Mouse (Mus musculus) C2C12 (cell line): ENCODE measurements around the gene Il1r1. TPM values are rescaled to one million over a fixed set of nuclear protein-coding genes. Genes with fewer than 3 reads are reported as not detected.

Source experiments
- H3K27me3 ChIP-seq: one replicate; pipeline ENCODE4 v1.6.1; 2011; ENCODE audit not compliant: control insufficient read depth, insufficient read depth, insufficient read length
- H3K36me3 ChIP-seq: one replicate; pipeline ENCODE4 v1.6.1; 2011; ENCODE audit not compliant: control insufficient read depth, insufficient read depth
- H3K4me3 ChIP-seq: one replicate; pipeline ENCODE4 v1.5.1; 2011; ENCODE audit warnings: mild to moderate bottlenecking, control low read depth; ENCODE audit not compliant: poor library complexity, insufficient read depth, severe bottlenecking
- H3K79me2 ChIP-seq: one replicate; pipeline ENCODE4 v1.6.1; 2011; ENCODE audit not compliant: control insufficient read depth, insufficient read depth
- H3K79me3 ChIP-seq: one replicate; pipeline ENCODE4 v1.6.1; 2011; ENCODE audit warnings: low read depth, control low read depth
- H3ac ChIP-seq: one replicate; pipeline ENCODE3; 2011; ENCODE audit warnings: low read depth; ENCODE audit not compliant: control insufficient read depth, insufficient read length
- CEBPB ChIP-seq: IDR thresholded peaks from one replicate; pipeline ENCODE4 v1.6.1; 2011; ENCODE audit warnings: low read depth, mild to moderate bottlenecking, control low read depth, moderate library complexity
- CTCF ChIP-seq: IDR thresholded peaks from one replicate; pipeline ENCODE4 v1.5.1; 2011; ENCODE audit not compliant: control insufficient read depth, insufficient read depth, insufficient read length
- FOSL1 ChIP-seq: IDR thresholded peaks from one replicate; pipeline ENCODE4 v1.8.0; 2011; ENCODE audit warnings: mild to moderate bottlenecking, low read length; ENCODE audit not compliant: poor library complexity, insufficient read depth, severe bottlenecking
- MAX ChIP-seq: IDR thresholded peaks from one replicate; pipeline ENCODE4 v1.6.1; 2011; ENCODE audit warnings: mild to moderate bottlenecking, control low read depth
- MYOD1 ChIP-seq: IDR thresholded peaks from one replicate; pipeline ENCODE4 v1.6.1; 2011; ENCODE audit warnings: low read depth; ENCODE audit not compliant: control insufficient read depth, insufficient read length
- MYOG ChIP-seq: IDR thresholded peaks from one replicate; pipeline ENCODE4 v1.6.1; 2011; ENCODE audit not compliant: control insufficient read depth, insufficient read length; ENCODE audit errors: extremely low read depth
- USF1 ChIP-seq: IDR thresholded peaks from one replicate; pipeline ENCODE4 v1.6.1; 2011; ENCODE audit warnings: low read depth, mild to moderate bottlenecking, control low read depth, moderate library complexity
- polyA plus RNA-seq: library from polyadenylated mRNA; unstranded; fragments of >200 nt; fragmentation: generic; extraction: Trizol; gene quantifications from one replicate; pipeline ENCODE4 v1.2.1, GENCODE M21; 2012; ENCODE audit warnings: missing spikeins

Gene Il1r1
- polyA plus RNA-seq, 1 experiment: 16.8 TPM

- no peak overlapping the region for H3ac ChIP-seq
- H3K36me3 ChIP-seq: no peaks in the 10 kb centered on the region
- H3K4me3 ChIP-seq: no peak overlapping the region
- H3K27me3 ChIP-seq: no peaks in the 10 kb centered on the region
- H3K79me3 ChIP-seq: peaks cover 6% of the 10 kb centered on the region
- TF ChIP-seq FOSL1: no peak
- TF ChIP-seq CTCF: no peak
- no peak for TF ChIP-seq CEBPB
- no peak for TF ChIP-seq MAX
- no peak for TF ChIP-seq MYOD1
- no peak for TF ChIP-seq MYOG
- TF ChIP-seq USF1: no peak
- H3K79me2 ChIP-seq: peaks cover 11% of the 10 kb centered on the region
These were observed 37.7 kb downstream of the Il1r1 start for GRCm38 (mm10) chr1:40262441-40263121.

- Histone ChIP-seq H3K4me3 (no peak overlapping the region), H3ac (no peak overlapping the region), H3K36me3 (no peaks in the 10 kb centered on the region), H3K79me2 (peaks cover 16% of the 10 kb centered on the region), H3K27me3 (no peaks in the 10 kb centered on the region), H3K79me3 (peaks cover 9% of the 10 kb centered on the region)
- TF ChIP-seq CTCF (no peak), MYOD1 (no peak), USF1 (no peak), MYOG (no peak), CEBPB (no peak), MAX (no peak), FOSL1 (no peak)
These were observed 38.2 kb downstream of the Il1r1 start for GRCm38 (mm10) chr1:40263122-40263498.

- Histone ChIP-seq H3K4me3 (no peak overlapping the region), H3K27me3 (no peaks in the 10 kb centered on the region), H3K79me2 (peaks cover 22% of the 10 kb centered on the region), H3ac (no peak overlapping the region), H3K79me3 (peaks cover 14% of the 10 kb centered on the region), H3K36me3 (no peaks in the 10 kb centered on the region)
- TF ChIP-seq CEBPB (no peak), MAX (no peak), USF1 (no peak), CTCF (no peak), FOSL1 (no peak), MYOD1 (no peak), MYOG (no peak)
These were observed 38.8 kb downstream of the Il1r1 start for GRCm38 (mm10) chr1:40263679-40264078.

GRCm38 (mm10) chr1:40265301-40265835 is 40.5 kb downstream of the Il1r1 start:
- TF ChIP-seq CTCF (no peak), MYOD1 (no peak), MAX (no peak), MYOG (no peak), USF1 (no peak), FOSL1 (no peak), CEBPB (no peak)
- H3K4me3 ChIP-seq: no peak overlapping the region
- no peak overlapping the region for H3ac ChIP-seq
- H3K27me3 ChIP-seq: no peaks in the 10 kb centered on the region
- no peaks in the 10 kb centered on the region for H3K36me3 ChIP-seq
- H3K79me3 ChIP-seq: peaks cover 19% of the 10 kb centered on the region
- H3K79me2 ChIP-seq: peaks cover 39% of the 10 kb centered on the region

- Histone ChIP-seq H3K79me3 (peaks cover 22% of the 10 kb centered on the region), H3K79me2 (peaks cover 52% of the 10 kb centered on the region), H3K36me3 (peaks cover 4% of the 10 kb centered on the region), H3K4me3 (peak overlapping the region; percentile 50), H3K27me3 (no peaks in the 10 kb centered on the region), H3ac (peak overlapping the region; percentile 91)
- no peak for TF ChIP-seq MYOD1
- TF ChIP-seq CEBPB: no peak
- TF ChIP-seq MYOG: no peak
- no peak for TF ChIP-seq MAX
- TF ChIP-seq CTCF: no peak
- no peak for TF ChIP-seq USF1
- TF ChIP-seq FOSL1: no peak
These were observed 41.8 kb downstream of the Il1r1 start for GRCm38 (mm10) chr1:40266431-40267260.
